Mouse (Mus musculus) lung, embryonic 15.5 days (tissue): ENCODE measurements at regions not wholly inside any gene's neighbourhood (a gene's known extent, or its start where the extent isn't known, plus 50 kb on each side); places are given as distances from the start of the nearest gene placed in this dataset.

Experiments
- ATAC-seq: fragments of 200-750 bp; cut with Nextera tagmentation; 2 replicates; pipeline ENCODE4 v1.8.0; 2017; ENCODE audit warnings: moderate number of reproducible peaks, borderline replicate concordance; ENCODE audit not compliant: low FRiP score, low TSS enrichment; ENCODE audit errors: extremely low read depth
- H3K27ac ChIP-seq: fragments of 300-500 bp; sonication (generic); 2 replicates; pipeline ENCODE4 v1.5.1; 2015; ENCODE audit warnings: moderate library complexity, mild to moderate bottlenecking, inconsistent platforms
- H3K27me3 ChIP-seq: fragments of 300-500 bp; sonication (generic); 2 replicates; pipeline ENCODE4 v1.6.1; 2015; ENCODE audit warnings: inconsistent platforms
- H3K36me3 ChIP-seq: fragments of 300-500 bp; sonication (generic); 2 replicates; pipeline ENCODE4 v1.6.1; 2015; ENCODE audit warnings: inconsistent platforms
- H3K4me1 ChIP-seq: fragments of 300-500 bp; sonication (generic); 2 replicates; pipeline ENCODE4 v1.6.1; 2015; ENCODE audit warnings: inconsistent platforms
- H3K4me2 ChIP-seq: fragments of 300-500 bp; sonication (generic); 2 replicates; pipeline ENCODE4 v1.6.1; 2015; ENCODE audit warnings: inconsistent platforms, mild to moderate bottlenecking, moderate library complexity
- H3K4me3 ChIP-seq: fragments of 300-500 bp; sonication (generic); 2 replicates; pipeline ENCODE4 v1.5.1; 2015; ENCODE audit warnings: mild to moderate bottlenecking, inconsistent platforms
- H3K9ac ChIP-seq: fragments of 300-500 bp; sonication (generic); 2 replicates; pipeline ENCODE4 v1.6.1; 2015; ENCODE audit warnings: inconsistent platforms
- H3K9me3 ChIP-seq: fragments of 300-500 bp; sonication (generic); 2 replicates; pipeline ENCODE4 v1.6.1; 2016; ENCODE audit warnings: inconsistent platforms
- WGBS: fragments of 180-500 bp; shearing (Covaris S2); methylation state at CpG from one replicate; pipeline ENCODE4 v1.1.7; 2015; 5-methylcytosine and 5-hydroxymethylcytosine counted together

DNA sequence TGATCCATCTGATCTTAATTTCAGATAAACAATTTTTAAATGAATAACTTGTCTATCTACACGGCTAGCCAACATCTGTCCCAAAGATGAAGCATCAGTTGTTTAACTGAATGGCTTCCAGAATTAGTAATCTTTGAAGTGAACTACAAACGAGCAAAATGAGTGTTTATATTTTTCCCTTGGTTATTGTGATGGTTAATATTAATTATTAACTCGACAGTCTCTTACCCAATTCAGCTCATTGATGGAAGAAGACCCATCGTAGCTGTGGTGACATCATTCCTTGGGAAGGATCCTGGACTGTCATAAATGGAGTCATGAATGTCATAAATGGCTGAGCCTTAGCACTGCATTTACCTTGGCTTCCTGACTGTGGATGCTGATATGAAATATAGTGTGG is 60.4 kb upstream of the Mocs1 start:
- H3K27me3 ChIP-seq = no peaks in the 10 kb centered on the region
- no peak overlapping the region for H3K4me2 ChIP-seq
- no peaks in the 10 kb centered on the region for H3K9me3 ChIP-seq
- no peaks in the 10 kb centered on the region for H3K4me1 ChIP-seq
- no peak overlapping the region for H3K4me3 ChIP-seq
- no peak for ATAC-seq
- 59% methylated on average over 4 of the region's 4 CpGs for WGBS
- no peak overlapping the region for H3K27ac ChIP-seq
- no peaks in the 10 kb centered on the region for H3K36me3 ChIP-seq
- no peak overlapping the region for H3K9ac ChIP-seq

DNA sequence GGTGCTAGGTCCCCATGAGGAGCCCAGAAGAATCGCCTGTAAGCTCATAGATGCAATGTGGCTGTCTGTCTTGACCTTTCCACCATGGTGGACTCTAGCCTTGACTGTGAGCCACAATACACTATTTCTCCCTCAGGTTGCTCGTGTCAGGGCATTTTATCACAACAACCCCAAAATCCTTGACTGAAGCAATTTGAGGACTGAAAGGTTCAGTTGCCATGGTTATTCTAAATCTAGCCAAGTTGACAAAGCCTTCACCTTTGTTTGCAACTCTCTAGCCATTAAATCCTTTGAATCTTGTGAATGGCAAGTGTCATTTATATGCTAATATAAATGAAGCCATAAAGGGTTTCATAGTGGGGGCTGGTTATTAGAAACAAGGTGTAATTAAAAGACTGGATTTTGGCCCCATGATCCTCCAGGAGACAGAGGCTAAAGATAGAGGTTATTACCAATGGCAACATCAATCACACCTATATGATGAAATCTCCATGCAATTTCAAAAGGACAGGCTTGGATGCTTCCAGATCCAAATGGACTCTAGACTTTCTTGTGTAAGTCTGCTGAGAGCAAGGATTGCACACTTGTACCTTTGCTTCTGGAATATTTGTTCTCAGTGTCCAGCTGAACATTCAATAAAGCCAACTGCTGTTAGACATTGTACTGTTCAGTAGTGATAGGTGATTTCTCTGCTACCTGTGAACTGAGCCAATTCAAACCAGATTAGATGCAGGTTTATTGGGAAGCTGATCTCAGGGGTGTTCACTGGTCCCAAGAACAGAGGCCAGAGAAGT is 59.5 kb upstream of the Mocs1 start:
- no peak for ATAC-seq
- Histone ChIP-seq H3K27ac (no peak overlapping the region), H3K9ac (no peak overlapping the region), H3K36me3 (no peaks in the 10 kb centered on the region), H3K4me3 (no peak overlapping the region), H3K9me3 (no peaks in the 10 kb centered on the region), H3K27me3 (no peaks in the 10 kb centered on the region), H3K4me2 (no peak overlapping the region), H3K4me1 (no peaks in the 10 kb centered on the region)
- WGBS = 77% methylated on average over 2 of the region's 2 CpGs

DNA sequence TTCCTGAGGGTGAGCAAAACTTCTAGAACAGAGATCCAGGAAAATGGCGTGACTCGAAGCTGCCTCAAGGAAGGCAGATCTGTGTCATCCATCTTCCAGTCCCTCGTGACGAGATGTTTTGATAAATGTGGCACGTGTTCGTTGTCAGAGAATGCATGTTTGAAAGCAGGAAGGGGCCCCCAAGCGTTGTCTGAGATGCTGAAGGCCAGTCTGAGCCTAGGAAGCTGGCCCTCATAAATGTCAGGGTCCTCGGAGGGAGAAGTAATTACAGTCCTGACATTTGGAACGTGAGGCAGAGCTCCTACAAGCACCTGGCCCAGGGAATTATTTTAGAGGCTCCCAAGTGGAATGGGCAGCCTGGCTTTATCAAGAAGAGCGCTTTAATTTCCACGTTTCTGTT is 50.5 kb upstream of the Mocs1 start:
- WGBS = 36% methylated on average over 11 of the region's 11 CpGs
- Histone ChIP-seq H3K4me3 (no peak overlapping the region), H3K4me2 (no peak overlapping the region), H3K36me3 (no peaks in the 10 kb centered on the region), H3K4me1 (no peaks in the 10 kb centered on the region), H3K9me3 (no peaks in the 10 kb centered on the region), H3K9ac (no peak overlapping the region), H3K27ac (no peak overlapping the region), H3K27me3 (no peaks in the 10 kb centered on the region)
- ATAC-seq = no peak
